Mouse (Mus musculus) inflammation-experienced regulatory T-cells, adult 16 weeks (primary cell): ENCODE results near the gene Mbd3. TPM values are rescaled to one million over a fixed set of nuclear protein-coding genes. Genes with fewer than 3 reads are reported as not detected.

ENCODE experiments used
- polyA plus RNA-seq: library from polyadenylated mRNA; unstranded; fragments of 100-300 nt; shearing (Covaris generic); gene quantifications from one replicate; pipeline ENCODE4 v1.2.1, GENCODE M21; 2017

The Mbd3 gene
- 34.4 TPM for polyA plus RNA-seq

DNA sequence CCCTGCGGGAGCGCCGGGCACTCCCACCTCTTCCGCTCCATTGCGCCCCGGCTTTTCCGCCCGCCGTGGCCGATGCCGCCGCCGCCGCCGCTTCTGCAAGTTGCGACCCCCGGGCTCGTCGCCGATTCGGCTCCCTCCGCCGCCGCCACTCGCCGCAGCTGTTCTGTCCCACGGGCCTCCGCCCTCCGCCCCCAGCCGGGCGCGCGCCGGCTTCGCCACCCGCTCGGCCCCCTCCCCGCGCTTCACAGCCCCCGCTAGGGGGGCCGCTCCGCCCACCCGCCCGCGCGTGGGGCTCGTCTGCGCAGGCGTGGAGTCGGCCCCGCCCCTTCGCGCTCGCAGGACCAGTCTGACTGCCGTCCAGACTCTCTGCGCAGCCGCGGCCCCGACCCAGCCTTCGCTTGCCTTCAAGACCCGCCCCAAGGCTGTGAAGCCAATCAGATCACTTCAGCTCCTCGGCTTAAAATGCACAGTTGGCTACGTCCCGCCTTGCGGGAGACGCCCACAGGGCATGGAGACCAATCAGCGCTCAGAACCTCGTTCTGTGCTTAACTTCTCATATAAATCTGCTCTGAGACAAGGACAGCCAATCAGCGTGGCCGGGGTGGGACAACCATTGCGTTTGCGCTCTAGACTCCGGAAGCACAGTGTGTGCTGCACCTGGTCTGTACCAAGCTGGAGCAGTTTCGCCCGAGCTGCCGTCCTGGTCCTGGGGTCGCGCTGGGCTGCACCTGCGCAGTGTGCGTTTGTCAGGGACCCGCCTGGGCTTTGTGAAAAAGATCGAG lies at the start of gene Mbd3:
TSS of gene Mbd3 (minus strand) at position 360 of the 782 bp plus-strand sequence.

GRCm38 (mm10) chr10:80433513-80434232 lies 34.3 kb upstream of the Mbd3 start, which contains the start of gene Tcf3:
Gene Tcf3, minus strand, starts transcription at chr10:80433647.

GRCm38 (mm10) chr10:80406684-80407501 lies 7.5 kb upstream of the Mbd3 start, which contains the start of gene Uqcr11:
Gene Uqcr11, minus strand, starts transcription at chr10:80406830.

DNA sequence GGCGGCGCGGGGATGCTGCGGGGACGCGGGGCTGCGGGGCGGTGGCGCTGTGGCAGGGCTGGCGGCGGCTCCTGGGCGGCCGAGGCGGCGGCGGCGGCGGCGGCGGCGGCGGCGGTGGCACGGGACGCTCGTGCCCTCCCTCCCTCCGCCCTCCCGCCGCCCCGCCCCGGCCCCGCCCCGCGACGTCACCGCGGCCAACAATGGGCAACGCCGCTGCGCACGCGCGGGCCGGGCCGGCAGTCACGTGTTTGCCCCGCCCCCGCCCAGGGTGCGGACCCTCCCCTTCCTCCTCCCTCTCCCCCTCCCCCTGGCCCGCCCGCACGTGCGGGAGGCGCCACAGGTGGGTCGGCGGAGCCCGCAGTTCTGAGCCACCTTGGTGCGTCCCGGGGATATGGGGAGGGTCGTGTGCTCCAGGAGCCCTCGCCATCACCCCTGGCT lies 11.8 kb downstream of the Mbd3 start, which contains the start of gene Mex3d:
TSS of gene Mex3d (minus strand) at position 138 of the 438 bp plus-strand sequence.

GRCm38 (mm10) chr10:80356001-80356682 lies 43.2 kb downstream of the Mbd3 start, which contains the start of gene Plk5:
Gene Plk5, plus strand, starts transcription at chr10:80356459.

DNA sequence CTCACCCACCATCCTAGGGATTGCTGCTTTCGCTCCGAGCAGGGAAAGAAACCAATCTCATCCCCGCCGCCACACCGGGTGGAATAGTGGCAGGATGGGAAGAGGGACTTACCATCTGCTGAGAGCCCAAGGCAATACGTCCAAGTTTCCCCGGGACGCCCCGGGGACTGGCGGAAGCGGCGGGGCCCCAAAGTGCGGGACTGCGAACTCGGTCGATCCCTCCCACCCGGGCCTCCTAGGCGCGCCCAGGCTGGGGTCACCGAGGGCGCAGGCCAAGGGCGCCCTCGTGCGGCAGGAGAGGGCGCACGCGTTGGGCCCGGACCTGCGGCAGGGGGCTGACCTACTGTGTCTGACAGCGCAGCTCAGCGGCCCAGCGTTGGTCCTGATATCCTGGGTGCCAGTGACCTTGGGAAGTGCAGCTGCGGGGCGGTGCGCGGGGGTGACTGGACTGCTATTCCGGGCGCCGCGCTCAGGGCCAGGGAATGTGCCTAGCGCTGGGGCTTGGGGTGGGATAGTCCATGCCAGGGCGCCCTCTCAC lies 51.0 kb downstream of the Mbd3 start, which contains the start of gene Adamtsl5:
TSS of gene Adamtsl5 (minus strand) at position 169 of the 538 bp plus-strand sequence.

Other genes starting within 250 kb of the Mbd3 start
- 199 TPM for gene Cirbp, start 233.6 kb downstream of the Mbd3 start, polyA plus RNA-seq
- 21.6 TPM for gene 1600002K03Rik, start 226.6 kb downstream of the Mbd3 start, polyA plus RNA-seq
- gene Efna2, start 220.1 kb downstream of the Mbd3 start, polyA plus RNA-seq = 0.22 TPM
- gene Mum1, start 173.1 kb downstream of the Mbd3 start, polyA plus RNA-seq = 145 TPM
- gene Ndufs7, start 150.4 kb downstream of the Mbd3 start, polyA plus RNA-seq = 305 TPM
- gene Gamt, start 138.5 kb downstream of the Mbd3 start, polyA plus RNA-seq = 1.6 TPM
- gene Dazap1, start 138.1 kb downstream of the Mbd3 start, polyA plus RNA-seq = 53.8 TPM
- 794 TPM for gene Rps15, start 107.1 kb downstream of the Mbd3 start, polyA plus RNA-seq
- 0.40 TPM for gene Apc2, start 103.6 kb downstream of the Mbd3 start, polyA plus RNA-seq
- gene 2310011J03Rik, start 79.0 kb downstream of the Mbd3 start, polyA plus RNA-seq = 87.1 TPM
- 26.3 TPM for gene Pcsk4, start 70.1 kb downstream of the Mbd3 start, polyA plus RNA-seq
- gene Reep6, start 69.6 kb downstream of the Mbd3 start, polyA plus RNA-seq = not detected
- not detected for gene Adamtsl5, start 51.1 kb downstream of the Mbd3 start, polyA plus RNA-seq
- not detected for gene Plk5, start 43.1 kb downstream of the Mbd3 start, polyA plus RNA-seq
- 0.29 TPM for gene Mex3d, start 11.9 kb downstream of the Mbd3 start, polyA plus RNA-seq
- 258 TPM for gene Uqcr11, start 7.3 kb upstream of the Mbd3 start, polyA plus RNA-seq
- gene Tcf3, start 34.1 kb upstream of the Mbd3 start, polyA plus RNA-seq = 31.6 TPM
- gene Onecut3, start 95.3 kb upstream of the Mbd3 start, polyA plus RNA-seq = not detected
- gene Atp8b3, start 139.6 kb upstream of the Mbd3 start, polyA plus RNA-seq = not detected
- gene Rexo1, start 162.0 kb upstream of the Mbd3 start, polyA plus RNA-seq = 59.7 TPM
- 1.1 TPM for gene Klf16, start 177.8 kb upstream of the Mbd3 start, polyA plus RNA-seq
- gene Abhd17a, start 190.8 kb upstream of the Mbd3 start, polyA plus RNA-seq = 36.0 TPM
- gene Scamp4, start 203.3 kb upstream of the Mbd3 start, polyA plus RNA-seq = 136 TPM
- gene Adat3, start 203.3 kb upstream of the Mbd3 start, polyA plus RNA-seq = 6.4 TPM
- 10.5 TPM for gene Gm49322, start 206.5 kb upstream of the Mbd3 start, polyA plus RNA-seq
- gene Csnk1g2, start 223.3 kb upstream of the Mbd3 start, polyA plus RNA-seq = 9.8 TPM